Mouse (Mus musculus) urinary bladder, postnatal 36 days (tissue): ENCODE results near the gene Ehbp1.

Experiments
- DNase-seq, 2 experiments: peaks; one replicate each; pipeline ENCODE4 v3.0.0; 2022; ENCODE audit warnings: low spot score in 2 of 2, mixed read lengths in 1 of 2

Gene Ehbp1

DNA sequence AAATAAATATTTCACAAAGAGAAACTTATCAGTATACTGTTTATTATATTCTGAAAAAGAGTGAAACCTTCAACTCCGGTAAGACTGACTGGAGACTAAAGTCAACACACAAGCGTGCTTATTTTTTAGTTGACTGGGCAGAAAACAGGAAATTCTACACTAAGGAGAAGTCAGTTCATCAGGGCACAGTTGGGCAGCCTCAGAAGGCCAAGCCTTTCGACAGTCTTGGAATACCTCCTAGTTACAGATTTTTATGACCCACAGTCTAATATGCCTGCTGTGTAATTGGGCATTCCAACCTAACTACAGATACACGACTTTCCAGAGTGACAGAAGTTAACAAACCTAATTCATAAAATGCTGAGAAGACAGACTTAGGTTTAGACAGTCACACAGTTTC lies 145.3 kb downstream of the Ehbp1 start:
- DNase-seq, result no peak

DNA sequence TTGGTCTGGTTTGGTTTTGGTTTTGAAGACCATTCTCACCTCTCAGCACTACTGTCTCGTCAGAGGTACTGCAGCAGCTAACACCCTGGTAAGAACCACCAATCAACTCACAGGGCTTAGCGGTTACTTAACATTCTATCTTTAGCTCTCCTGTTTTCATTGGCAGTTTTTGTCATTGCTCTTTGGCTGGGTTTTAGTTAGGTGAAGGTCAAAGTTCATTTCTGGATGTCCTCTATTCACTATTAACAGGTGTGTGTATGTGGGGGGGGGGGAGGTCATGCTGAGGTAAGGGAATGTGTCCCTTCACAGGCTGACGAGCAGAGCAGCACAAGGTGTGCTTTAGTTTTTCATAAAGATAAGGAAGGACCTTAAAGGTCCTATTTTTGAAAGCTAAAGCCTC lies 147.5 kb downstream of the Ehbp1 start:
- no peak for DNase-seq

DNA sequence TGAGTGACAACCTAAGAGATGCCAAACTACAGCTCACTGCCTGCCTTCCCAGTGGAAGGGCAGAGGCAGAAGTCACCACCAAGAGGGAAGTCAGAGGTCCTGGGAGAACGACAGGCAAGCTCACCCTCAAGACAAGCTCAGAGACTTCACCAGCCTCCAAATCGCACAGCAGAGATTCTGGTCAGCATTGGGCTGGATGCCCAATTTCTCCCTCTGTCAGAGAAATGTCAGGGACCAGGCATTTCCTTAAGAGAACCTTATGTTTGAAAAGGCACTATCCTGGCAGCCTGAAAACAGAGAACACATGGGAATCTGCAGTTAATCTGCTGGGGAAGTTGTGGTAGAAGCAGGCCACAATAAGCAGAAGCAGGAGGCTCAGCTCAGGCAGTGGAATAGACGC lies 151.5 kb downstream of the Ehbp1 start:
- no peak for DNase-seq

- no peak for DNase-seq
Observed at GRCm38 (mm10) chr11:22189970-22190369, 152.1 kb downstream of the Ehbp1 start.

DNA sequence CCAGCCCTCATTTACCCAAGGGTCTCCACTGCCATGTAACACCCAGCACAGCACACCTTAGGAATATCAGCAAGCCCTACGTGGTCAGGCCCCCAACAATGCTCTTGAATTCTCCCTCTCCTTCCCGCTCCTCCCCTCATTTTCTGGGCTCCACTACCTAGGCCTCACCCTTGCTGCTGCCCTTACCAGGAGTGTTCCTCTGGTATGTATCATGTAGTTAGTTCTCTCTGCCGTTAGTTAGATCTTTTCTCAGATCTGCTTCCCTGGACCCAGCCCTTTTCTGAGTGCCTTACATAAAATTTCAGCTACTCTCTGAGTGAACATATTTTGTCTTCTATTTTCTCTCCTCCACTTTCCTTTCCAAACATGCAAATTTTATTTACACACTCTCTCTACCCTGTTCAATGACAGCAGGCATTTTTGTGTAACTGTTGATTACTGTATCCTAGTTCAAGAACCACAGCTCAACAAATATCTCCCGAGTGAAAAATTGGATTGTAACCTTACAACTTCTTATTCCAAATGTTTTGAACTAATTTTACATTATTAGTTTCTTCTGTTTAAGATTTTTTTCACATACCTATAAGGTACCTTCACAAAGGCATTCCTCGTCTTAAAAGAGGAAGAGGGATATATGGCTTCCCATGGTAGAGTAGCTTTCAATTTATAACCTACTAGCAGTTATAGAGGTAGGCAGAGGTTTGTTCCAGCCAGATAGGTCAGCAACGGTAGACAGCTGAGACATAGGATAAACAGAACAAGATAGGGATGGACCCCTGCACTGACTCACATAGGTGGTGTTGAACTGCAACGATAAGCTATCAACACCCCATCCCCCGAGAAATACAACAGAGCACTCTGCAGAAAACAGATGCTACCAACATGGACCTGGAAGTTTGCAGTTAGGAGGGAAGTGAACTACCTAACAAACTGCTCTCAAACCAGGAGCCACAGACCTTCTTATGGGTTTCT lies 160.3 kb downstream of the Ehbp1 start:
- DNase-seq, result no peak

DNA sequence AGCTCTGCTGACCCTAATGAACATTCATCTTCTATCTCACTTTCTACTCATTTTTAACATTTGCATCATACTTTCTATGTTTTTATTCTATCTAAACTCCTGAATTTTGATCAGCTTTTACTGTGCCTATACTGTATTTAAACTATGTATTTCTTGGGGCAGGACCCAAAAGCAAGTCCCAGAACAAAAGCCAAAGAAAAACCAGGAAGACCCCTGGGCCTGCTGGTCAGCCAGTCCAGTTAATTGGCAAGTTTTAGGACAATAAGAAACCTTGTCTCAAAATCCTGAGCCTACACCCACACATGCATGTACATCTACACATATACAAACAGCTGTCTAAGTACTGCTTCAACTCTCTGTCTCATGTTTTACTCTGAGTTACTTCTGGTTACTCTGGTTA lies 161.9 kb downstream of the Ehbp1 start:
- DNase-seq, result no peak

DNA sequence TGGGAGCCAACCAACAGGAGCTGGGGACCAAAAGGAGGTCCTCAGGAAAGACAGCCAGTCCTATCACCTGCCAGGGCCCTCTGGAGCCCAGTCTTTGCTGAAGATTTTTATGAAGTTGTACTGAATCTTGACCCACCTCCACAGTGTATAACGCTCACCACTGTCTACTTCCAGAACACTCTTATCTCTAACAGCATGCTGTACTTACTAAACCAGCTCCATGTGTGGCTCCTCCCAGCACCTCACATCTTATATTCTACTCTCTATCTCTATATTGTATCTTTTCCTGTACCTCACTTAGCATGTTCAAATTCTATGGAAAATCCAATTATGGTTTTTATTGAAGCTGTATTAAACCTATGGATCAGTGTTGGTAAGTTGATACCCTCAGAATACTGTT lies 163.5 kb downstream of the Ehbp1 start:
- DNase-seq, result no peak

GRCm38 (mm10) chr11:22174311-22174710 lies 167.8 kb downstream of the Ehbp1 start:
- no peak for DNase-seq

DNA sequence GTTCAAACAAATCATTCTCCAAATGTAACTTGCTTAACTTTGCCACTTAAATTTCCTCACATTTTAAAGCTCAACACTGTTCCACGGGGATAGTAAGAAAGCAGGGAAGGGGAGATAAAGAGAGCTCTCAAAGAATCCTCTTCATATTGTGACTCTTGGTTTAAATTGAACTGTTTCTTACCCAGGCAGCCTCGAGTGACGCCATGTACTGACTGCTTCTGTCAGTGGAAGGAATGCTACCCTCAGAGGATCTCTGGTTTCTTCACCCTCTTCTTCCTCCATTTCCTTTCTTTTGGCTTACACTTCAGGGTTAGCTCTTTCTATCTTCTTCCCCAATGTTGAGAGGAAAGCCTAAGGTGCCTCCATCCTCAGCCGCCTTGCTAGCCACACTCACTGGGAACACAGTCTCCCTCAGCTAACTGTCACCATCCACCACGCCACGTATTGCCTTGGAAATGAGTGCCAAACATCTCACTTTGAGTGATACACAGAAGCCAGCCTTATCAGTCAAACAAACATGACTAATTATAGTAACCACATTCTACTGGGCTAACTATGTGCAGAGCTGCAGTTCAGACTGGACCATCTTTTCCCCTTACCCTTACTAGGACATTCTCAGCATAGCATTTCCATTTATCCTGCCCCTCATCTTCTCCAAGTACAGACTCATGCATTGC lies 171.0 kb downstream of the Ehbp1 start:
- no peak for DNase-seq

GRCm38 (mm10) chr11:22157882-22158281 lies 184.2 kb downstream of the Ehbp1 start:
- DNase-seq, result no peak

GRCm38 (mm10) chr11:22156182-22156581 lies 185.9 kb downstream of the Ehbp1 start:
- DNase-seq, result no peak

GRCm38 (mm10) chr11:22155366-22156095 lies 186.6 kb downstream of the Ehbp1 start:
- DNase-seq, result no peak

GRCm38 (mm10) chr11:22154501-22155294 lies 187.4 kb downstream of the Ehbp1 start:
- DNase-seq, result no peak

DNA sequence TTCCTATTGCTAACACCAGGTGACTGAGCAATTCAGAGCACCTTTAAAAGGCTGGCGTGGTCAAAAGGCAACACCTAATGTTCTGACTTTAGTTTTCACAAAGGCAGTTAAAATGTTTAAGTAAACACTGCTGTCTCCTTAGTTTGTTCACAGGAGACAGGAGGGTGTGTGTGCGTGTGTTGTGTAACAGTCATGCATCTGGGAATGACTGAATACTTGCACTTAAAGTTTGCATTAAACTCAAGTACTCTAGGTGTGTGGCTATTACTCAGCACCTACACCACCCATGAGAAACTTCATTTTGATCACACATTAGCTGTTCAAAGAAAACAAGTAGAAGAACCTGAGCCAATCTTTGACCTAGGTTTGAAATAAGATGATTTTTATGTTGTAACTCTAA lies 201.4 kb downstream of the Ehbp1 start:
- DNase-seq, result no peak

- no peak for DNase-seq
Observed at GRCm38 (mm10) chr11:22138466-22138865, 203.6 kb downstream of the Ehbp1 start.

DNA sequence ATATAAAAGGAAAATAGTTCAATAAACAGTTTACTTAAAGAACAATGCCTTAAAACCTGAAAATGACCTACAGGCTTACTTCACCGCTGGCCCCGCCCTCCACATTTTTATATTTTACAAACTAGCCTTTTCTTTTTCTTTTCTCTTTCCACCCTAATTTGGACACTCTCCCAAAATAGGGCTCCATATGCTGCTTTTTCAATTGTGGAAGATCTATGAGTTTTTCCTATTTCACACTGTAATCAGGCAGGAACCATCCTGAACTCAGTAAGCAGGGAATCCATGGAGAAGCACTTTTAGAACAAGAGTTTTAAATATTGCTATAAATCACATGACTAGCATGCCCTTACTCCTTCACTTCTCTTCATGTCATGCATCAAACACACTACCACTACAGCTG lies 216.9 kb downstream of the Ehbp1 start:
- DNase-seq, result no peak

DNA sequence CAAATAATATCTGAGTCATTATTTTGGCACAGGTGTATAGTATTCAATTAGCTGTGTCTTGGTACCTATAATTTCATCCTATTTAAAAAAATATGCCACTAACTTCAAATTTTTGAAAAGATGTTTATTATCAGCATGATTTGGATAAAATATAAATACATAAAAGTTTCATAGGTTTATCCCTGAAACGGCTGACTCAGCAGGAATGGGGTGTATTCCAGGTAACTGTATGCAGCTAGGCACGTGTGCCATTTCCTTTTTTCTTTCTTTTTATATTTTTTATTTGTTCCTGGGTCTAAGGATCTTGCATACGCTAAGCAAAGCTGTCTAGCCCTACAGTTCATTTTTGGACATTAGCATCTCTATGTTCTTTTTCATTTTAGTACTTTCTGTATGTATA lies 223.2 kb downstream of the Ehbp1 start:
- no peak for DNase-seq

- no peak for DNase-seq
Observed at GRCm38 (mm10) chr11:22112161-22112560, 229.9 kb downstream of the Ehbp1 start.

DNA sequence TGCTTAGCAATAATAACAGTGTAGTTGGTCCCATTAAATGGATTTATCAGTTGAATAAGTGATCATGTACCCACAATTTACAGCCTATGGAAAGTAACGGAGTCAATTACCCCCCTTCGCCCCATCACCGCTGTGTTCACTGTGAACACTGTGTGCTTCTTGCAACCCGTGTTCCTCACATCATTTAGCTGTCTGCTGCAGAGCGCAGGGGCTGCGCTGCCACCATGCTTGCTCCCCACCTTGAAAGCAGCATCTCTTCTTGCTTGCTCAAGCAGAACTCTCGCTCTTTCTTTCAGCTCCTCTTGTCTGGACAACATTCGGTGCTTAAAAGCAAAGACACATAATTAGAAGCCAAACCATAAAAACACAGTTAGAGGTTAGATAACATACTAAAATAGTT lies 252.7 kb downstream of the Ehbp1 start:
- DNase-seq, result no peak

- DNase-seq, result no peak
Observed at GRCm38 (mm10) chr11:22063352-22063751, 278.7 kb downstream of the Ehbp1 start.

DNA sequence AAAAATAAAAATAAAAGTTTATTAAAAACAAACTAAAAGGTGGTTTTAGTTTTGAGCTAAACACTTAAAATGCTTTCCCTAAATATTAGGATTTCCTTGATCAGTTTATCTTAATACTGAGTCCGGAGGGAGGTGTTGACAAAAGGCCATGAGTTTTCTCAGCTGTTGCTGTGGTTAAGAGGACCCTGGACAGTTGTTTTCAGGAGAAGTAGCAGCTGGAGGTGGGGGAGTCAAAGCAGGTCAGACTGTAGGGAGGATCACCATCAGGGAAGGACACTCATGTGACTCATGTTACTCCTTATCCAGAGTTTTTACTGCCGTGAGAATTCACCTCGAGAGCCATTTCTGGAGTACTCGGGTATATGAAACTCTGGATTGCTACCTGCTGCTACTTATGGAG lies 280.4 kb downstream of the Ehbp1 start:
- DNase-seq, result no peak

DNA sequence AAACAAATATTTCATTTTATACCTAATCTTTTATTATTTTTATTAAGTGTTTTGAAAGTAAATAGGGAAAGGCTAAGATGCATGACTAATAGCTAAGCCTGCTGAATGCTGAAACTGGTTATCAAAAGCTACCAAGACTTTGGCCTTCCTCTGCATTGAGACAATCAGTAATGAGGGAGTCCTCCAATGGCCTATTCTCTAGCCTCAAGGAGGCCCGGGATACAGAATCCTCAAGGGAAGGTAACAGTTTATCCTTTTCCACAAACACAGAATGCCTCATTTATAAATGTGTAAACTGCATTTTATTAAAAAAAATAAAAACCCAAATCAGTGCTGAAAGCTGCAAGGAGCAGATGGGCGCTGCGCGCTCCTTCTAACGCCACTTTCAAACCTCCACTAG lies 284.6 kb downstream of the Ehbp1 start:
- no peak for DNase-seq
